Mouse (Mus musculus): Measurements from ENCODE around the gene Eif5. TPM values are rescaled to one million over a fixed set of nuclear protein-coding genes. Genes with fewer than 3 reads are reported as not detected.
A peak's percentile ranks its signal among the peaks of the same experiment; 100 is the strongest.

The Eif5 gene
- total and polyA plus RNA-seq, 3 experiments = 201 to 330 (median 276) TPM

GRCm38 (mm10) chr12:111514874-111515649 lies 22.8 kb upstream of the Eif5 start:
- Histone ChIP-seq H3K36me3 (ENCODE audit: control insufficient read depth in 1 of 2, insufficient read depth in 2 of 2, low read length in 2 of 2) (peaks cover 0 to 21% of the 10 kb centered on the region in 2 experiments; a peak in 2 of 4 replicates), H3K9ac (ENCODE audit: control insufficient read depth, low read depth, low read length, poor library complexity, severe bottlenecking) (no peak overlapping the region), H3K27me3 (ENCODE audit: control insufficient read depth in 1 of 2, insufficient read depth in 2 of 2, low read length in 2 of 2) (no peaks in the 10 kb centered on the region), H3K27ac (ENCODE audit: control insufficient read depth, low read depth, low read length) (no peak overlapping the region), H3K9me3 (replicated peaks; ENCODE audit: insufficient read depth, low read length) (no peaks in the 10 kb centered on the region), H3K4me1 (ENCODE audit: control insufficient read depth in 1 of 2, insufficient read depth in 2 of 2, low read length in 2 of 2) (peaks cover 7 to 34% of the 10 kb centered on the region in 2 experiments), H3K79me2 (ENCODE audit: control insufficient read depth, insufficient read depth, low read length, poor library complexity) (no peaks in the 10 kb centered on the region), H3K4me3 (ENCODE audit: control insufficient read depth in 1 of 2, insufficient read depth in 1 of 2, low read depth in 2 of 2, low read length in 2 of 2) (no peak overlapping the region)
- DNase-seq (ENCODE audit: low read depth, low spot score) = peak; percentile 48
- 0 out of 2 replicates have a peak, but pooled peaks have one; percentile 15 for TF ChIP-seq ZC3H11A (IDR thresholded peaks at IDR 0.05; ENCODE audit: low read depth, low read length)
- TF ChIP-seq POLR2A (IDR thresholded peaks at IDR 0.05; ENCODE audit: control insufficient read depth in 1 of 2, insufficient read depth in 1 of 2, low read depth in 1 of 2, low read length in 2 of 2, poor library complexity in 1 of 2) = no peak
- TF ChIP-seq ZKSCAN1 (IDR thresholded peaks at IDR 0.05; ENCODE audit: low read depth, low read length) = no peak
- no peak for TF ChIP-seq JUND (IDR thresholded peaks at IDR 0.05; ENCODE audit: low read depth, low read length)
- no peak for TF ChIP-seq POLR2AphosphoS2 (IDR thresholded peaks at IDR 0.05; ENCODE audit: low read length)
- TF ChIP-seq NELFE (IDR thresholded peaks at IDR 0.05; ENCODE audit: low read depth, low read length) = no peak
- no peak for TF ChIP-seq HCFC1 (IDR thresholded peaks at IDR 0.05; ENCODE audit: low read depth, low read length)
- TF ChIP-seq SMC3 (IDR thresholded peaks at IDR 0.05; ENCODE audit: low read depth, low read length) = no peak; the same call in 1 of the 2 replicates
- TF ChIP-seq CTCF (IDR thresholded peaks at IDR 0.05 in 2 of 3, conservative IDR thresholded peaks at IDR 0.05 in 1 of 3; ENCODE audit: control insufficient read depth in 1 of 3, insufficient read depth in 1 of 3, low read depth in 2 of 3, low read length in 3 of 3, poor library complexity in 1 of 3, severe bottlenecking in 1 of 3) = peak; percentile 28 to 41 (median 32); a peak in 4 of 6 replicates
- TF ChIP-seq USF1 (IDR thresholded peaks at IDR 0.05; ENCODE audit: low read depth, low read length) = no peak
- TF ChIP-seq RAD21 (IDR thresholded peaks at IDR 0.05; ENCODE audit: low read depth, low read length) = peak; percentile 25
- TF ChIP-seq TAL1 (IDR thresholded peaks at IDR 0.05; ENCODE audit: low read length) = no peak
- TF ChIP-seq ZNF384 (IDR thresholded peaks at IDR 0.05; ENCODE audit: low read depth, low read length) = no peak

GRCm38 (mm10) chr12:111515920-111516319 lies 21.9 kb upstream of the Eif5 start:
- H3K27ac ChIP-seq (ENCODE audit: control insufficient read depth, low read depth, low read length) = peak overlapping the region; percentile 63
- no peaks in the 10 kb centered on the region for H3K79me2 ChIP-seq (ENCODE audit: control insufficient read depth, insufficient read depth, low read length, poor library complexity)
- peaks cover 7 to 41% of the 10 kb centered on the region in 2 experiments for H3K4me1 ChIP-seq (ENCODE audit: control insufficient read depth in 1 of 2, insufficient read depth in 2 of 2, low read length in 2 of 2)
- no peaks in the 10 kb centered on the region for H3K9me3 ChIP-seq (replicated peaks; ENCODE audit: insufficient read depth, low read length)
- no peaks in the 10 kb centered on the region for H3K27me3 ChIP-seq (ENCODE audit: control insufficient read depth in 1 of 2, insufficient read depth in 2 of 2, low read length in 2 of 2)
- H3K4me3 ChIP-seq (ENCODE audit: control insufficient read depth in 1 of 2, insufficient read depth in 1 of 2, low read depth in 2 of 2, low read length in 2 of 2) = peak overlapping the region in 1 of 2 experiments; percentile 12; a peak in 2 of 4 replicates
- DNase-seq (ENCODE audit: low read depth, low spot score) = peak; percentile 38
- peaks cover 0 to 26% of the 10 kb centered on the region in 2 experiments; a peak in 2 of 4 replicates for H3K36me3 ChIP-seq (ENCODE audit: control insufficient read depth in 1 of 2, insufficient read depth in 2 of 2, low read length in 2 of 2)
- no peak overlapping the region for H3K9ac ChIP-seq (ENCODE audit: control insufficient read depth, low read depth, low read length, poor library complexity, severe bottlenecking)
- no peak for TF ChIP-seq MYC (IDR thresholded peaks at IDR 0.05; ENCODE audit: low read depth, low read length)
- TF ChIP-seq TCF12 (IDR thresholded peaks at IDR 0.05; ENCODE audit: low read depth, low read length) = no peak
- no peak for TF ChIP-seq RCOR1 (IDR thresholded peaks at IDR 0.05; ENCODE audit: low read depth, low read length)
- TF ChIP-seq NELFE (IDR thresholded peaks at IDR 0.05; ENCODE audit: low read depth, low read length) = no peak
- no peak for TF ChIP-seq MYB (IDR thresholded peaks at IDR 0.05; ENCODE audit: low read depth, low read length)
- TF ChIP-seq HCFC1 (IDR thresholded peaks at IDR 0.05; ENCODE audit: low read depth, low read length) = no peak
- no peak for TF ChIP-seq SMC3 (IDR thresholded peaks at IDR 0.05; ENCODE audit: low read depth, low read length)
- no peak for TF ChIP-seq BHLHE40 (IDR thresholded peaks at IDR 0.05; ENCODE audit: borderline replicate concordance, low read depth, low read length)
- TF ChIP-seq ZC3H11A (IDR thresholded peaks at IDR 0.05; ENCODE audit: low read depth, low read length) = no peak
